Mouse (Mus musculus) limb, embryonic 14.5 days (tissue): ENCODE measurements at regions not wholly inside any gene's neighbourhood (a gene's known extent, or its start where the extent isn't known, plus 50 kb on each side); places are given as distances from the start of the nearest gene placed in this dataset.

Experiments
- ATAC-seq: fragments of 200-750 bp; cut with Nextera tagmentation; 2 replicates; pipeline ENCODE4 v1.8.0; 2017; ENCODE audit warnings: low read depth, moderate number of reproducible peaks, moderate TSS enrichment; ENCODE audit not compliant: low FRiP score
- DNase-seq: peaks from one replicate; pipeline ENCODE4 v3.0.0-alpha.2; 2015; ENCODE audit warnings: low spot score
- H3K27ac ChIP-seq: fragments of 300-500 bp; sonication (generic); replicated peaks from 2 replicates; pipeline ENCODE4 v1.5.1; 2014; ENCODE audit warnings: low read depth, mild to moderate bottlenecking, low read length, moderate library complexity, mixed read lengths
- H3K27me3 ChIP-seq: fragments of 300-500 bp; sonication (generic); 2 replicates; pipeline ENCODE4 v1.6.1; 2014; ENCODE audit warnings: low read length, mixed read lengths; ENCODE audit not compliant: control insufficient read depth, insufficient read depth
- H3K36me3 ChIP-seq: fragments of 300-500 bp; sonication (generic); 2 replicates; pipeline ENCODE4 v1.6.1; 2014; ENCODE audit warnings: mild to moderate bottlenecking, low read length, moderate library complexity, mixed read lengths; ENCODE audit not compliant: control insufficient read depth, insufficient read depth
- H3K4me1 ChIP-seq: fragments of 300-500 bp; sonication (generic); 2 replicates; pipeline ENCODE4 v1.6.1; 2014; ENCODE audit warnings: antibody characterized with exemption, low read length, mixed read lengths; ENCODE audit not compliant: control insufficient read depth, insufficient read depth
- H3K4me2 ChIP-seq: fragments of 300-500 bp; sonication (generic); replicated peaks from 2 replicates; pipeline ENCODE4 v1.6.1; 2014; ENCODE audit warnings: low read depth, mild to moderate bottlenecking, low read length, moderate library complexity; ENCODE audit not compliant: severe bottlenecking
- H3K4me3 ChIP-seq: fragments of 300-500 bp; sonication (generic); replicated peaks from 2 replicates; pipeline ENCODE4 v1.5.1; 2014; ENCODE audit warnings: low read length
- H3K9ac ChIP-seq: fragments of 300-500 bp; sonication (generic); 2 replicates; pipeline ENCODE4 v1.6.1; 2014; ENCODE audit warnings: mild to moderate bottlenecking, low read depth, low read length, moderate library complexity; ENCODE audit not compliant: severe bottlenecking
- H3K9me3 ChIP-seq: fragments of 300-500 bp; sonication (generic); 2 replicates; pipeline ENCODE4 v1.6.1; 2016; ENCODE audit warnings: low read length; ENCODE audit not compliant: control insufficient read depth
- POLR2A ChIP-seq: fragments of 200-500 bp; IDR thresholded peaks from 2 replicates; pipeline ENCODE4 v1.8.0; 2012; ENCODE audit warnings: inconsistent platforms, mild to moderate bottlenecking, moderate library complexity, borderline replicate concordance; ENCODE audit not compliant: insufficient read depth, insufficient read length; ENCODE audit errors: extremely low read depth
- WGBS: fragments of 180-500 bp; shearing (Covaris S2); extraction: QIAGEN DNeasy Blood & Tissue Kit; methylation state at CpG from one replicate; pipeline ENCODE4 v1.1.7; 2014; 5-methylcytosine and 5-hydroxymethylcytosine counted together

GRCm38 (mm10) chr2:133481305-133481704 lies 70.7 kb upstream of the Bmp2 start:
- DNase-seq = no peak
- H3K9me3 ChIP-seq = no peaks in the 10 kb centered on the region
- no peak overlapping the region for H3K4me2 ChIP-seq
- TF ChIP-seq POLR2A = no peak
- WGBS = 86% methylated on average over 6 of the region's 6 CpGs
- no peaks in the 10 kb centered on the region for H3K27me3 ChIP-seq
- no peaks in the 10 kb centered on the region for H3K36me3 ChIP-seq
- H3K27ac ChIP-seq = no peak overlapping the region
- no peak for ATAC-seq
- no peak overlapping the region for H3K9ac ChIP-seq
- H3K4me3 ChIP-seq = no peak overlapping the region
- H3K4me1 ChIP-seq = no peaks in the 10 kb centered on the region

- Histone ChIP-seq H3K9ac (no peak overlapping the region), H3K9me3 (no peaks in the 10 kb centered on the region), H3K4me1 (no peaks in the 10 kb centered on the region), H3K36me3 (no peaks in the 10 kb centered on the region), H3K4me2 (no peak overlapping the region), H3K4me3 (no peak overlapping the region), H3K27ac (no peak overlapping the region), H3K27me3 (no peaks in the 10 kb centered on the region)
- TF ChIP-seq POLR2A = no peak
- ATAC-seq = no peak
- WGBS = 88% methylated on average over 3 of the region's 3 CpGs
- no peak for DNase-seq
Measured at GRCm38 (mm10) chr2:133481785-133482184, 70.2 kb upstream of the Bmp2 start.

- Histone ChIP-seq H3K27me3 (no peaks in the 10 kb centered on the region), H3K27ac (no peak overlapping the region), H3K4me2 (no peak overlapping the region), H3K9me3 (no peaks in the 10 kb centered on the region), H3K36me3 (no peaks in the 10 kb centered on the region), H3K4me1 (0 out of 2 replicates have a peak, but pooled peaks cover 2% of the 10 kb centered on the region), H3K4me3 (no peak overlapping the region), H3K9ac (no peak overlapping the region)
- no peak for DNase-seq
- 84% methylated on average over 3 of the region's 3 CpGs for WGBS
- no peak for TF ChIP-seq POLR2A
- ATAC-seq = no peak
Measured at GRCm38 (mm10) chr2:133495443-133495842, 56.5 kb upstream of the Bmp2 start.

- 0 out of 2 replicates have a peak, but pooled peaks cover 2% of the 10 kb centered on the region for H3K4me1 ChIP-seq
- DNase-seq (no peak), ATAC-seq (no peak)
- H3K4me2 ChIP-seq = no peak overlapping the region
- no peaks in the 10 kb centered on the region for H3K36me3 ChIP-seq
- H3K9ac ChIP-seq = no peak overlapping the region
- TF ChIP-seq POLR2A = no peak
- H3K4me3 ChIP-seq = no peak overlapping the region
- no peaks in the 10 kb centered on the region for H3K9me3 ChIP-seq
- no peak overlapping the region for H3K27ac ChIP-seq
- no peaks in the 10 kb centered on the region for H3K27me3 ChIP-seq
Measured at GRCm38 (mm10) chr2:133496389-133496788, 55.6 kb upstream of the Bmp2 start.

- Histone ChIP-seq H3K9me3 (no peaks in the 10 kb centered on the region), H3K9ac (no peak overlapping the region), H3K27ac (no peak overlapping the region), H3K36me3 (no peaks in the 10 kb centered on the region), H3K27me3 (no peaks in the 10 kb centered on the region), H3K4me1 (0 out of 2 replicates have a peak, but pooled peaks cover 2% of the 10 kb centered on the region), H3K4me3 (no peak overlapping the region), H3K4me2 (no peak overlapping the region)
- DNase-seq (no peak), ATAC-seq (no peak)
- WGBS = 81% methylated on average over 4 of the region's 4 CpGs
- no peak for TF ChIP-seq POLR2A
Measured at GRCm38 (mm10) chr2:133497071-133497470, 54.9 kb upstream of the Bmp2 start.
